8 mouse cellular contexts compared by ENCODE assay signal in the genomic region with DNA sequence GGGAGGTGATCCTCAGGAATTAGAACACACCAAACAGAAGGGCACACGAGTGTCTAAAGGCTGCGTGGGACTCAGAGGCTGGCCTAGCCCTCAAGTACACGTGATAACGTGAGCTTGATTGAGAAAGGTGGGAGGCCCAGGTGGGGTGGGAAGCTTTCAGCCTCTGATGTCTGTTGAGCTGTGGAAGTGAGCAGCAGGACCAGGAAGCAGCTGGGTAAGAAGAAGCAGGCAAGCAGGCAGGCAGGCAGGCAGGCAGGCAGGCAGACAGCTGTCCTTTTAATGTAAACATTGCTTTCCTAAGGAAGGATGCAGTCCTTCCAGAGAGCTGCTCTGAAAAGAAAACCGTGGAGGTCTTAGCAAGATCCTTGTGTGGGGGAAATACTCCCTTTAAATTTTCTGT. TPM values are rescaled to one million over a fixed set of nuclear protein-coding genes. Genes with fewer than 3 reads are reported as not detected.
A peak's percentile ranks its signal among the peaks of the same experiment; 100 is the strongest.
DNase-seq lines count a peak whose midpoint lies in the region; ATAC-seq and TF ChIP-seq lines count a peak whose summit lies in the region.

No protein-coding gene starts in this region.

- no peak for ATAC-seq in intestine, embryonic 16.5 days
- no peak for ATAC-seq in midbrain, embryonic 14.5 days (ENCODE audit: low FRiP score, low TSS enrichment)

- H3K4me3 ChIP-seq in kidney, adult 2 months (ENCODE audit: insufficient read depth, low read depth, low read length), result peak overlapping the region; percentile 12; the same call in 1 of the 2 replicates
- peak overlapping the region; percentile 14; the same call in 1 of the 2 replicates for H3K4me3 ChIP-seq in intestine, embryonic 16.5 days (ENCODE audit: low read length)
- H3K4me3 ChIP-seq in midbrain, embryonic 14.5 days (replicated peaks; ENCODE audit: low read depth, low read length), result peak overlapping the region; percentile 85; the same call in 1 of the 2 replicates

- peaks cover 18% of the 10 kb centered on the region for H3K4me1 ChIP-seq in kidney, adult 2 months (ENCODE audit: control insufficient read depth, insufficient read depth, low read length)
- peaks cover 25% of the 10 kb centered on the region for H3K4me1 ChIP-seq in intestine, embryonic 16.5 days (ENCODE audit: control insufficient read depth, insufficient read depth, low read length)
- H3K4me1 ChIP-seq in midbrain, embryonic 14.5 days (ENCODE audit: control insufficient read depth, insufficient read depth, low read length), result peaks cover 13% of the 10 kb centered on the region

- TF ChIP-seq POLR2A in kidney, adult 2 months (IDR thresholded peaks at IDR 0.05; ENCODE audit: low read depth, low read length), result no peak

- no peaks in the 10 kb centered on the region for H3K27me3 ChIP-seq in kidney, adult 2 months (replicated peaks; ENCODE audit: control insufficient read depth, insufficient read depth, low read length)
- no peaks in the 10 kb centered on the region for H3K27me3 ChIP-seq in intestine, embryonic 16.5 days (replicated peaks; ENCODE audit: control insufficient read depth, insufficient read depth, low read length)
- H3K27me3 ChIP-seq in midbrain, embryonic 14.5 days (ENCODE audit: control insufficient read depth, insufficient read depth, low read length), result no peaks in the 10 kb centered on the region

- 14% methylated on average over 5 of the region's 5 CpGs for WGBS in kidney, adult 2 months
- 8% methylated on average over 5 of the region's 5 CpGs for WGBS in intestine, embryonic 16.5 days
- WGBS in midbrain, embryonic 14.5 days, result 22% methylated on average over 5 of the region's 5 CpGs

- peak overlapping the region; percentile 82 for H3K4me2 ChIP-seq in intestine, embryonic 16.5 days (ENCODE audit: low read depth, low read length)
- H3K4me2 ChIP-seq in midbrain, embryonic 14.5 days (ENCODE audit: low read length), result peak overlapping the region; percentile 69

- H3K9ac ChIP-seq in intestine, embryonic 16.5 days (ENCODE audit: low read depth, low read length), result peak overlapping the region; percentile 36; the same call in 1 of the 2 replicates
- H3K9ac ChIP-seq in midbrain, embryonic 14.5 days (replicated peaks; ENCODE audit: low read length), result peak overlapping the region; percentile 14; the same call in 1 of the 2 replicates

- no peaks in the 10 kb centered on the region for H3K9me3 ChIP-seq in intestine, embryonic 16.5 days (ENCODE audit: control insufficient read depth, low read length)
- H3K9me3 ChIP-seq in midbrain, embryonic 14.5 days (ENCODE audit: control insufficient read depth, low read length), result no peaks in the 10 kb centered on the region

- TF ChIP-seq CTCF in kidney, adult 2 months (conservative IDR thresholded peaks at IDR 0.05; ENCODE audit: insufficient read depth, insufficient read length, low read depth, low read length), result no peak

- H3K27ac ChIP-seq in kidney, adult 2 months (ENCODE audit: insufficient read depth, low read depth, low read length), result no peak overlapping the region
- peak overlapping the region; percentile 40 for H3K27ac ChIP-seq in intestine, embryonic 16.5 days (ENCODE audit: low read length)
- H3K27ac ChIP-seq in midbrain, embryonic 14.5 days (replicated peaks; ENCODE audit: low read depth, low read length), result no peak overlapping the region

- DNase-seq in kidney, adult 2 months, result no peak
- DNase-seq in kidney, adult 8-10 months, result no peak
- peak; percentile 26 for DNase-seq in embryo, embryonic 10.5 days (ENCODE audit: low spot score)
- DNase-seq in midbrain, embryonic 14.5 days, result no peak
- no peak for DNase-seq in Muller cell, postnatal 12 days (ENCODE audit: inconsistent ontology term)
- no peak for DNase-seq in left cerebral cortex, adult 18-20 months (ENCODE audit: low spot score in 2 of 2)
- DNase-seq in cerebellum, postnatal 4 days (ENCODE audit: low spot score in 2 of 2), result no peak

- H3K36me3 ChIP-seq in kidney, adult 2 months (ENCODE audit: control insufficient read depth, insufficient read depth, low read length), result no peaks in the 10 kb centered on the region
- no peaks in the 10 kb centered on the region for H3K36me3 ChIP-seq in intestine, embryonic 16.5 days (ENCODE audit: control insufficient read depth, insufficient read depth, low read length)
- H3K36me3 ChIP-seq in midbrain, embryonic 14.5 days (ENCODE audit: control insufficient read depth, insufficient read depth, low read length), result no peaks in the 10 kb centered on the region

RNA-seq across cellular contexts. Expression of a gene that starts 1.9 kb away (rescaled TPM):
- 0.95 and 2.1 TPM in 2 replicates for polyA plus RNA-seq in kidney, adult 2 months (2012; rRNA removed)
- 5.1 and 5.4 TPM in 2 replicates for polyA plus RNA-seq in intestine, embryonic 16.5 days (2015; fragmentation: Nextera tagmentation; extraction: Ambion mirVana)
- polyA plus RNA-seq in midbrain, embryonic 14.5 days (2014; fragmentation: Nextera tagmentation; extraction: Ambion mirVana), result 140 and 157 TPM in 2 replicates
- total RNA-seq in left cerebral cortex, adult 18-20 months (2021), result 100 to 1,000 TPM; 232 to 242 TPM

RNA-seq across cellular contexts. Expression of a gene that starts 2.5 kb away (rescaled TPM):
- 6.3 and 6.5 TPM in 2 replicates for polyA plus RNA-seq in kidney, adult 2 months (2012; rRNA removed)
- 14.2 and 17.0 TPM in 2 replicates for polyA plus RNA-seq in intestine, embryonic 16.5 days (2015; fragmentation: Nextera tagmentation; extraction: Ambion mirVana)
- polyA plus RNA-seq in midbrain, embryonic 14.5 days (2014; fragmentation: Nextera tagmentation; extraction: Ambion mirVana), result 25.4 and 40.0 TPM in 2 replicates
- total RNA-seq in left cerebral cortex, adult 18-20 months (2021), result 10 to 100 TPM; 37.6 to 38.6 TPM

Comparison
In these comparisons a context has a peak if more than half of its experiments do, and no peak if none do; other contexts are left out.
1. H3K4me3 ChIP-seq: peak in every context shown above with its lines; median percentile 85 in midbrain, embryonic 14.5 days; 14 in intestine, embryonic 16.5 days; 12 in kidney, adult 2 months.
2. RNA of a gene that starts 1.9 kb away (polyA plus RNA-seq): 140 to 157 TPM in midbrain, embryonic 14.5 days; 5.1 to 5.4 TPM in intestine, embryonic 16.5 days and 0.95 to 2.1 TPM in kidney, adult 2 months; every median in the first group is over 10 times any median in the second.